In the genomic region with DNA sequence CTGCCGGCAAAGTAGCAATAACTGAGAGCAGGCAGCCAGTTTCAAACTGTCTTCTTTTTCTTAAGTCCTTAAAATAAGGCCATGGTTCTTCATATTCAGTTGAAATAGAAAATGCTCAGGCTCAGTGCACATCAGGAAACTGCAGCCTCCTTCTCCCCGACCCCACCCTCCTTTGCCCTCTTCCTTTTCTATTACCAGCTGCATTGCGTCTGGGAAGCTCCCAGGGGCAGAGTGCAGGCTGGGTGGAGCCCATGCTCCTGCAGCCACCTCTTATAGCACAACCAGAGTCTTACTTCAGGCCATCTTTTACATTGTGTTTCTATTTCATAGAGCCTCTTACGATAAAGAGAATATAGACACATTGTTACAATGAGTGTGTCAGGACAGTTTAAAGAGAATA, we compare ENCODE assay signal across 24 mouse cellular contexts.
A peak's percentile ranks its signal among the peaks of the same experiment; 100 is the strongest.
DNase-seq lines count a peak whose midpoint lies in the region; ATAC-seq and TF ChIP-seq lines count a peak whose summit lies in the region.
"Had no signal": no experiment of that assay in that cellular context is flagged by ENCODE, and none has a peak within 500 bp of the region (broad histone marks: within the 10 kb centered on the region; RNA-seq: fewer than 3 reads in every experiment).

No protein-coding gene starts in this region.

- no peak for TF ChIP-seq CTCF in intestine, postnatal 0 days (IDR thresholded peaks at IDR 0.05; ENCODE audit: low read depth)

- H3K27ac ChIP-seq in intestine, embryonic 16.5 days (ENCODE audit: low read length): no peak overlapping the region
- no peak overlapping the region for H3K27ac ChIP-seq in intestine, postnatal 0 days (ENCODE audit: low read depth, low read length)
- no peak overlapping the region for H3K27ac ChIP-seq in midbrain, embryonic 11.5 days (ENCODE audit: low read depth, low read length)
- H3K27ac ChIP-seq in midbrain, embryonic 10.5 days (replicated peaks): no peak overlapping the region
- H3K27ac ChIP-seq in limb, embryonic 10.5 days: peak overlapping the region; percentile 66; the same call in 1 of the 2 replicates
- H3K27ac ChIP-seq in heart, embryonic 12.5 days (ENCODE audit: poor library complexity, severe bottlenecking): no peak overlapping the region
- H3K27ac ChIP-seq: embryonic facial prominence, embryonic 15.5 days; forebrain, embryonic 10.5 days; gastrocnemius, adult 2 months; hindbrain, embryonic 12.5 days had no signal

- no peaks in the 10 kb centered on the region for H3K36me3 ChIP-seq in intestine, embryonic 16.5 days (ENCODE audit: control insufficient read depth, insufficient read depth, low read length)
- H3K36me3 ChIP-seq in intestine, postnatal 0 days (ENCODE audit: control insufficient read depth, insufficient read depth): no peaks in the 10 kb centered on the region
- H3K36me3 ChIP-seq in midbrain, embryonic 11.5 days (ENCODE audit: control insufficient read depth, insufficient read depth, low read length): no peaks in the 10 kb centered on the region
- H3K36me3 ChIP-seq in midbrain, embryonic 10.5 days: no peaks in the 10 kb centered on the region
- no peaks in the 10 kb centered on the region for H3K36me3 ChIP-seq in limb, embryonic 10.5 days
- no peaks in the 10 kb centered on the region for H3K36me3 ChIP-seq in heart, embryonic 12.5 days
- H3K36me3 ChIP-seq: embryonic facial prominence, embryonic 15.5 days; forebrain, embryonic 10.5 days; hindbrain, embryonic 12.5 days had no signal

- no peaks in the 10 kb centered on the region for H3K9me3 ChIP-seq in intestine, embryonic 16.5 days (ENCODE audit: control insufficient read depth, low read length)
- H3K9me3 ChIP-seq in intestine, postnatal 0 days (ENCODE audit: control insufficient read depth): no peaks in the 10 kb centered on the region
- no peaks in the 10 kb centered on the region for H3K9me3 ChIP-seq in midbrain, embryonic 11.5 days (ENCODE audit: control insufficient read depth, low read length)
- no peaks in the 10 kb centered on the region for H3K9me3 ChIP-seq in midbrain, embryonic 10.5 days (replicated peaks)
- no peaks in the 10 kb centered on the region for H3K9me3 ChIP-seq in limb, embryonic 10.5 days (replicated peaks)
- no peaks in the 10 kb centered on the region for H3K9me3 ChIP-seq in heart, embryonic 12.5 days (replicated peaks)
- H3K9me3 ChIP-seq: embryonic facial prominence, embryonic 15.5 days; forebrain, embryonic 10.5 days; hindbrain, embryonic 12.5 days had no signal

- H3K27me3 ChIP-seq in intestine, embryonic 16.5 days (replicated peaks; ENCODE audit: control insufficient read depth, insufficient read depth, low read length): no peaks in the 10 kb centered on the region
- H3K27me3 ChIP-seq in intestine, postnatal 0 days (replicated peaks; ENCODE audit: control insufficient read depth, insufficient read depth, low read length): no peaks in the 10 kb centered on the region
- no peaks in the 10 kb centered on the region for H3K27me3 ChIP-seq in midbrain, embryonic 11.5 days (ENCODE audit: control insufficient read depth, insufficient read depth, low read length)
- H3K27me3 ChIP-seq in midbrain, embryonic 10.5 days (ENCODE audit: low read depth, poor library complexity, severe bottlenecking): no peaks in the 10 kb centered on the region
- no peaks in the 10 kb centered on the region for H3K27me3 ChIP-seq in limb, embryonic 10.5 days (ENCODE audit: low read depth, poor library complexity, severe bottlenecking)
- H3K27me3 ChIP-seq in heart, embryonic 12.5 days (replicated peaks): no peaks in the 10 kb centered on the region
- H3K27me3 ChIP-seq: CH12.LX; embryonic facial prominence, embryonic 15.5 days; hindbrain, embryonic 12.5 days; Patski had no signal

- H3K4me1 ChIP-seq in intestine, embryonic 16.5 days (ENCODE audit: control insufficient read depth, insufficient read depth, low read length): no peaks in the 10 kb centered on the region
- no peaks in the 10 kb centered on the region for H3K4me1 ChIP-seq in intestine, postnatal 0 days (replicated peaks; ENCODE audit: control insufficient read depth, insufficient read depth, low read length)
- no peaks in the 10 kb centered on the region for H3K4me1 ChIP-seq in midbrain, embryonic 11.5 days (ENCODE audit: control insufficient read depth, insufficient read depth, low read length)
- no peaks in the 10 kb centered on the region for H3K4me1 ChIP-seq in midbrain, embryonic 10.5 days
- peaks cover 43% of the 10 kb centered on the region for H3K4me1 ChIP-seq in limb, embryonic 10.5 days
- peaks cover 4% of the 10 kb centered on the region; the same call in 1 of the 2 replicates for H3K4me1 ChIP-seq in heart, embryonic 12.5 days (replicated peaks)
- H3K4me1 ChIP-seq: embryonic facial prominence, embryonic 15.5 days; hindbrain, embryonic 12.5 days had no signal

- 40% methylated on average over 4 of the region's 4 CpGs for WGBS in intestine, embryonic 16.5 days
- WGBS in intestine, postnatal 0 days: 42% methylated on average over 4 of the region's 4 CpGs
- WGBS in midbrain, embryonic 11.5 days: 57% methylated on average over 4 of the region's 4 CpGs
- WGBS in midbrain, embryonic 10.5 days: 62% methylated on average over 4 of the region's 4 CpGs
- WGBS in limb, embryonic 10.5 days: 48% methylated on average over 4 of the region's 4 CpGs
- 50% methylated on average over 4 of the region's 4 CpGs for WGBS in heart, embryonic 12.5 days

- DNase-seq in midbrain, embryonic 11.5 days (ENCODE audit: low spot score, missing footprints): peak; percentile 60
- DNase-seq in midbrain, embryonic 10.5 days (ENCODE audit: low spot score): no peak
- peak; percentile 20 for DNase-seq in 416B (ENCODE audit: low read depth)
- DNase-seq in limb, embryonic 10.5 days (ENCODE audit: low spot score): no peak
- no peak for DNase-seq in right cerebral cortex, postnatal 4 days
- DNase-seq: adrenal gland, postnatal 14 days; cerebellum, adult 11-12 months; cerebellum, adult 9-10 months; cerebellum, postnatal 36 days; gastrocnemius, adult 2 months; gastrocnemius, postnatal 25 days; heart, postnatal 10 days; heart, postnatal 4 days had no signal

- H3K9ac ChIP-seq in intestine, embryonic 16.5 days (ENCODE audit: low read depth, low read length): no peak overlapping the region
- no peak overlapping the region for H3K9ac ChIP-seq in intestine, postnatal 0 days (ENCODE audit: low read depth, low read length)
- H3K9ac ChIP-seq in midbrain, embryonic 11.5 days (ENCODE audit: low read length): no peak overlapping the region
- no peak overlapping the region for H3K9ac ChIP-seq in heart, embryonic 12.5 days
- H3K9ac ChIP-seq: embryonic facial prominence, embryonic 15.5 days; hindbrain, embryonic 12.5 days had no signal

- no peak overlapping the region for H3K4me2 ChIP-seq in intestine, embryonic 16.5 days (ENCODE audit: low read depth, low read length)
- H3K4me2 ChIP-seq in intestine, postnatal 0 days (replicated peaks; ENCODE audit: low read depth): no peak overlapping the region
- H3K4me2 ChIP-seq in midbrain, embryonic 11.5 days: no peak overlapping the region
- H3K4me2 ChIP-seq in heart, embryonic 12.5 days: no peak overlapping the region
- H3K4me2 ChIP-seq: embryonic facial prominence, embryonic 15.5 days; hindbrain, embryonic 12.5 days had no signal

- 0 out of 2 replicates have a peak, but pooled peaks have one; percentile 66 for ATAC-seq in intestine, embryonic 16.5 days
- ATAC-seq in intestine, postnatal 0 days: no peak
- ATAC-seq in midbrain, embryonic 11.5 days (ENCODE audit: low FRiP score): no peak
- no peak for ATAC-seq in heart, embryonic 12.5 days (ENCODE audit: insufficient number of reproducible peaks, low FRiP score)
- ATAC-seq: activated CD4-positive, CD25-positive, alpha-beta regulatory T cell, adult 4 months; forebrain, embryonic 14.5 days; Patski had no signal

- no peak overlapping the region for H3K4me3 ChIP-seq in intestine, embryonic 16.5 days (ENCODE audit: low read length)
- no peak overlapping the region for H3K4me3 ChIP-seq in intestine, postnatal 0 days (ENCODE audit: low read depth, low read length)
- H3K4me3 ChIP-seq in midbrain, embryonic 11.5 days (ENCODE audit: low read depth, low read length): no peak overlapping the region
- no peak overlapping the region for H3K4me3 ChIP-seq in midbrain, embryonic 10.5 days
- H3K4me3 ChIP-seq in limb, embryonic 10.5 days: no peak overlapping the region
- H3K4me3 ChIP-seq in heart, embryonic 12.5 days: no peak overlapping the region
- H3K4me3 ChIP-seq: embryonic facial prominence, embryonic 15.5 days; erythroblast, embryonic 14.5 days; forebrain, embryonic 10.5 days; gastrocnemius, adult 2 months; hindbrain, embryonic 12.5 days had no signal

Comparison
In these comparisons a context has a peak if more than half of its experiments do, and no peak if none do; other contexts are left out.
1. DNase-seq: peak in midbrain, embryonic 11.5 days (single experiment) and 416B (single experiment); none in midbrain, embryonic 10.5 days (single experiment), limb, embryonic 10.5 days (single experiment) and right cerebral cortex, postnatal 4 days (single experiment).